11 mouse cellular contexts compared by ENCODE assay signal in the genomic region with DNA sequence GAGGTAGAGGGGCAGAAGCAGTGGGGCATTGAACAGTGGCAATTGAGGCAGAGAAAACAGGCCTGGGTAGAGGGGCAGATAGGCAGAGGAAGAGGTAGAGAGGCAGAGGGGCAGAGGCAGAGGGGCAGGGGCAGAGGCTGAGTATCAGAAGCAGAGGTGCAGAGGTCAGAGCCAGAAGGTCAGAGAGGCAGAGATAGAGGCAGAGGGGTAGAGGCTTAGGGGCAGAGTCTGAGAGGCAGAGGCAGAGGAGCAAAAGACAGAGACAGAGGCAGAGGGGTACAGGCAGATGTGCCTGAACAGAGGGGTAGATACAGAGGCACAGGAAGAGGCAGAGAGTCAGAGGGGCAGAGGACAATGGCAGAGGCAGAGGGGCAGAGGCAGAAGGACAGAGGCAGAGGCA.
DNase-seq lines count a peak whose midpoint lies in the region; ATAC-seq lines count a peak whose summit lies in the region.
"Had no signal": no experiment of that assay in that cellular context is flagged by ENCODE, and none has a peak within 500 bp of the region (broad histone marks: within the 10 kb centered on the region; RNA-seq: fewer than 3 reads in every experiment).

No protein-coding gene starts in this region.

- no peaks in the 10 kb centered on the region for H3K9me3 ChIP-seq in lung, embryonic 16.5 days (ENCODE audit: control insufficient read depth, low read length)
- H3K9me3 ChIP-seq in forebrain, embryonic 15.5 days: no peaks in the 10 kb centered on the region
- H3K9me3 ChIP-seq in liver, embryonic 12.5 days (replicated peaks): no peaks in the 10 kb centered on the region
- no peaks in the 10 kb centered on the region for H3K9me3 ChIP-seq in neural tube, embryonic 14.5 days (ENCODE audit: control insufficient read depth, low read length)

- no peak overlapping the region for H3K9ac ChIP-seq in lung, embryonic 16.5 days (ENCODE audit: low read length)
- H3K9ac ChIP-seq in forebrain, embryonic 15.5 days (replicated peaks): no peak overlapping the region
- H3K9ac ChIP-seq in liver, embryonic 12.5 days: no peak overlapping the region
- no peak overlapping the region for H3K9ac ChIP-seq in neural tube, embryonic 14.5 days (replicated peaks; ENCODE audit: low read depth, low read length)

- H3K4me1 ChIP-seq in lung, embryonic 16.5 days (replicated peaks; ENCODE audit: control insufficient read depth, insufficient read depth, low read length): no peaks in the 10 kb centered on the region
- no peaks in the 10 kb centered on the region for H3K4me1 ChIP-seq in forebrain, embryonic 15.5 days
- H3K4me1 ChIP-seq in liver, embryonic 12.5 days: no peaks in the 10 kb centered on the region
- H3K4me1 ChIP-seq in neural tube, embryonic 14.5 days (ENCODE audit: control insufficient read depth, insufficient read depth, low read length): no peaks in the 10 kb centered on the region

- H3K27me3 ChIP-seq in lung, embryonic 16.5 days (ENCODE audit: control insufficient read depth, insufficient read depth, low read depth, low read length): no peaks in the 10 kb centered on the region
- no peaks in the 10 kb centered on the region for H3K27me3 ChIP-seq in forebrain, embryonic 15.5 days
- peaks cover 26% of the 10 kb centered on the region for H3K27me3 ChIP-seq in liver, embryonic 12.5 days (replicated peaks)
- no peaks in the 10 kb centered on the region for H3K27me3 ChIP-seq in neural tube, embryonic 14.5 days (ENCODE audit: control insufficient read depth, insufficient read depth, low read length)

- H3K4me3 ChIP-seq in lung, embryonic 16.5 days (ENCODE audit: low read length): no peak overlapping the region
- H3K4me3 ChIP-seq in forebrain, embryonic 15.5 days: no peak overlapping the region
- no peak overlapping the region for H3K4me3 ChIP-seq in liver, embryonic 12.5 days
- H3K4me3 ChIP-seq in neural tube, embryonic 14.5 days (ENCODE audit: low read depth, low read length): no peak overlapping the region

- no peak overlapping the region for H3K4me2 ChIP-seq in lung, embryonic 16.5 days (ENCODE audit: low read depth, low read length)
- H3K4me2 ChIP-seq in forebrain, embryonic 15.5 days (replicated peaks): no peak overlapping the region
- no peak overlapping the region for H3K4me2 ChIP-seq in liver, embryonic 12.5 days
- H3K4me2 ChIP-seq in neural tube, embryonic 14.5 days (ENCODE audit: low read depth, low read length): no peak overlapping the region

- H3K27ac ChIP-seq in lung, embryonic 16.5 days (ENCODE audit: low read length): no peak overlapping the region
- H3K27ac ChIP-seq in forebrain, embryonic 15.5 days (replicated peaks): no peak overlapping the region
- no peak overlapping the region for H3K27ac ChIP-seq in liver, embryonic 12.5 days
- no peak overlapping the region for H3K27ac ChIP-seq in neural tube, embryonic 14.5 days (ENCODE audit: low read depth, low read length)

- peak; percentile 31; the same call in 1 of the 2 replicates for ATAC-seq in lung, embryonic 16.5 days (ENCODE audit: low read depth)
- ATAC-seq in forebrain, embryonic 15.5 days (replicated peaks): 0 out of 2 replicates have a peak, but pooled peaks have one; percentile 51
- ATAC-seq in liver, embryonic 12.5 days: peak; percentile 70
- ATAC-seq in neural tube, embryonic 14.5 days (ENCODE audit: low read depth): peak; percentile 44; the same call in 1 of the 2 replicates

- DNase-seq in lung, adult 18-20 months: no peak
- DNase-seq in testis, postnatal 14 days (ENCODE audit: low spot score): no peak
- DNase-seq in MN1 (ENCODE audit: low spot score): no peak
- DNase-seq in embryo, embryonic 10 days (ENCODE audit: low spot score): no peak
- DNase-seq: cerebellum, adult 8-10 months; layer of hippocampus, postnatal 36 days; lung, adult 2 months had no signal

- no peaks in the 10 kb centered on the region for H3K36me3 ChIP-seq in lung, embryonic 16.5 days (ENCODE audit: control insufficient read depth, insufficient read depth, low read length)
- no peaks in the 10 kb centered on the region for H3K36me3 ChIP-seq in forebrain, embryonic 15.5 days
- H3K36me3 ChIP-seq in liver, embryonic 12.5 days: no peaks in the 10 kb centered on the region
- no peaks in the 10 kb centered on the region for H3K36me3 ChIP-seq in neural tube, embryonic 14.5 days (ENCODE audit: control insufficient read depth, insufficient read depth, low read length)
